Mouse (Mus musculus) Patski (cell line): ENCODE data around the gene Slc27a1. TPM values are rescaled to one million over a fixed set of nuclear protein-coding genes. Genes with fewer than 3 reads are reported as not detected.
A peak's percentile ranks its signal among the peaks of the same experiment; 100 is the strongest.
"Not testable (repeated sequence)": the region's sequence is repeated elsewhere in the genome, so short reads cannot be mapped to it uniquely, and the experiment has no call there.

ENCODE experiments used
- ATAC-seq: fragments of 100-300 bp; one replicate; pipeline ENCODE4 v1.8.0; 2021
- CTCF ChIA-PET: fragments of 350-600 bp; sonication (Branson Sonifier 250); formaldehyde crosslinking; loops from one replicate; lab custom pipeline; 2022; ENCODE audit warnings: inconsistent platforms; lab: Charles Lee
- POLR2A ChIA-PET: fragments of 350-600 bp; sonication (Branson Sonifier 250); formaldehyde crosslinking; loops from one replicate; lab custom pipeline; 2022; ENCODE audit warnings: antibody characterized with exemption, inconsistent platforms; lab: Charles Lee
- DNase-seq: peaks from one replicate; pipeline ENCODE4 v3.0.0-alpha.2; 2011; ENCODE audit warnings: low read depth, low spot score
- H3K27me3 ChIP-seq: fragments of 371-371 bp; one replicate; pipeline ENCODE4 v1.5.1; 2021
- CTCF ChIP-seq: fragments of 100-300 bp; IDR thresholded peaks from one replicate; pipeline ENCODE4 v1.5.1; 2021
- in situ Hi-C: fragments of 300-500 bp; cut with MboI; formaldehyde crosslinking; loops from 3 replicates; pipeline ENCODE4 v1.11.1; 2018; ENCODE audit warnings: low pct_unique_long_range_greater_than_20kb, mixed read lengths
- polyA plus RNA-seq: library from polyadenylated mRNA; unstranded; gene quantifications from one replicate; pipeline ENCODE4 v1.2.3, GENCODE M21; 2021

The Slc27a1 gene
- 40.9 TPM for polyA plus RNA-seq

DNA sequence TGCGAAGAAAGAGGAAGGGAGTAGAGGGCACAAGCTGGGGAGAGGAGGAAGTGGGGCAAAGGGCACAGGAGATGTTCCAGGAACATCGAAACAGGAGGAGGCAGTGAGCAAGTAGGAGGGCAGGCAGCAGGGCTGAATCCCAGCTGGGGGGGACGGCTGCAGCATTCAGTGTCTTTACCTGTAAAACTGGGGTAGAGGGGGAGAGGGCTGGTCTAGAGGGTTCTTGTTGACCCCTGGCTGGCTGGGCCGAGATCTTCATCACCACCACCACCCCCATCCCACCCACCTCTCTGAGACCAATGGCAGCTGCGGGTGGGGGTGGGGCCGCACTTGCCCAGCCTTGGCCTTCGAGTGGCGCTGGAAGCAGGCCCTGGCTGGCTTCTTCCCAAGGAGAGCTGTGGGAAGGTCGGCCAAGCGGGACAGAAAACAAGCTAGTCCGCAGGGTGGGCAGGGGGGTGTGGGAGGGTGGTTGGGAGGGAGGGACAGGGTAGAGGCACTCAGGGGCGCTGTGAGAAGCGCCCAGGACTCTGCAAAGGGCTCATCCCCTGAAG is at the start of gene Slc27a1:
Gene Slc27a1, plus strand, starts transcription at position 496 of the 551 bp plus-strand sequence.
- CTCF ChIA-PET = interaction anchor here (0.9 to 2.4 kb wide), 6 partner anchors 13 to 92 kb away, joined by 3 to 9 read pairs (median 4); no protein-coding TSS in a partner anchor
- ATAC-seq (no peak), DNase-seq (no peak)
- no peak for TF ChIP-seq CTCF
- H3K27me3 ChIP-seq = no peaks in the 10 kb centered on the region
- POLR2A ChIA-PET = interaction anchor here (0.7 to 4.0 kb wide), 4 partner anchors 10 to 78 kb away, joined by 3 to 12 read pairs (median 10); partner anchors contain the start of gene Pgls
- in situ Hi-C loops = no loop called here

DNA sequence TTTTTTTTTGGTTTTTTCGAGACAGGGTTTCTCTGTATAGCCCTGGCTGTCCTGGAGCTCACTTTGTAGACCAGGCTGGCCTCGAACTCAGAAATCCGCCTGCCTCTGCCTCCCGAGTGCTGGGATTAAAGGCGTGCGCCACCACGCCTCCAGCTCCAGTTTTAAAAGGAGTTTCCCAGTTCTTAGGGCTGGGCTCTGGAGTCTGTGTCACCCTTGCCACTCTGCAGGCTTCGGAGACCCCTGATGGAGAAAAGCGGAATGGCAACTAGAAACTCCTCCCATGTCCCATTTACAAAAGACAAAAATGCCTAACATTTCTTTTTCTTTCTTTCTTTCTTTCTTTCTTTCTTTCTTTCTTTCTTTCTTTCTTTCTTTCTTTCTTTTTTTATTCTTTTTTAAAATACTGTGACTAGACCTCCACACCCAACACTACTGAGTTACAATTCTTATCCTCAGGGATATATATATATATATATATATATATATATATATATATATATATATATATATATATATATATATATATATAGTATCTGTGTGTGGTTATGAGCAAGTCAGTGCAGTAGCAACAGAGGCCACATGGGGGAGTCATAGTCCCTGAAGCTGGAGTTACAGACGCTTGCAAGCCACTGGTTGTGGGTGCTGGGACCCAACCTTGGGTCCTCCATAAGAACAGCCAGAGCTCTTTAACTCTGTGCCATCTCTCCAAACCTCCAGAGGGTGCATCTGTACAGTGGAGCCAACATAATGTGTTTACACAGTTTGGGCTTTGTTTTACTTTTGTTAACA is 49.5 kb upstream of the Slc27a1 start:
- CTCF ChIA-PET = interaction anchor here (0.6 to 3.8 kb wide), 17 partner anchors 11 to 76 kb away, joined by 3 to 29 read pairs (median 5); partner anchors contain the start of genes Ano8, Dda1, Mrpl34 and Slc27a1
- DNase-seq, in situ Hi-C loops, H3K27me3 ChIP-seq, ATAC-seq: not testable (repeated sequence)
- POLR2A ChIA-PET = interaction anchor here (0.7 to 0.8 kb wide), 2 partner anchors 23 to 30 kb away, joined by 4 read pairs; no protein-coding TSS in a partner anchor
- TF ChIP-seq CTCF = peak; percentile 44

DNA sequence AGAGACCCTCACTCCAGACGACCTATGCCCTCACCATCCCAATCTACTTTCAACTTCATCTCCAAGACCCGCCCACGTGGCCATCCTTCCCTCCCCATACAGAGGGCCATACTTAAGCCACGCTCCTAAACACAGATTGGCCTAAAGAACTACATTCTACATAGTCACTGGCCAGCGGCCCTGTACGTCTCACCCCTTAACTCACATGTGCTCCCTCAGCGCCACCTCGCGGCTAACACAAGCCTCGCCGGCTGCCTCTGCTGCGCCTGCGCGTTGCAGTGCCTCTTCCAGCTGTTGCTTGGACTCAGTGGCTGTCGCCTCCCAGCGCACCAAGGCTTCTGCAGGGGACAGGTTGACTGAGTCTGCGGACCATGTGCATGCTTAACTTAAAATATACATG is 47.0 kb upstream of the Slc27a1 start:
- TF ChIP-seq CTCF = peak; percentile 99
- DNase-seq (peak; percentile 66), ATAC-seq (peak; percentile 96)
- H3K27me3 ChIP-seq = no peaks in the 10 kb centered on the region
- POLR2A ChIA-PET = no interaction called here
- in situ Hi-C loops = loop anchor here (5.0 kb wide), 2 partner anchors 34 to 79 kb away; partner anchors contain the start of genes Ano8 and Gtpbp3
- CTCF ChIA-PET = interaction anchor here (1.1 to 3.8 kb wide), 7 partner anchors 9 to 130 kb away, joined by 3 to 29 read pairs (median 11); partner anchors contain the start of gene Mrpl34

DNA sequence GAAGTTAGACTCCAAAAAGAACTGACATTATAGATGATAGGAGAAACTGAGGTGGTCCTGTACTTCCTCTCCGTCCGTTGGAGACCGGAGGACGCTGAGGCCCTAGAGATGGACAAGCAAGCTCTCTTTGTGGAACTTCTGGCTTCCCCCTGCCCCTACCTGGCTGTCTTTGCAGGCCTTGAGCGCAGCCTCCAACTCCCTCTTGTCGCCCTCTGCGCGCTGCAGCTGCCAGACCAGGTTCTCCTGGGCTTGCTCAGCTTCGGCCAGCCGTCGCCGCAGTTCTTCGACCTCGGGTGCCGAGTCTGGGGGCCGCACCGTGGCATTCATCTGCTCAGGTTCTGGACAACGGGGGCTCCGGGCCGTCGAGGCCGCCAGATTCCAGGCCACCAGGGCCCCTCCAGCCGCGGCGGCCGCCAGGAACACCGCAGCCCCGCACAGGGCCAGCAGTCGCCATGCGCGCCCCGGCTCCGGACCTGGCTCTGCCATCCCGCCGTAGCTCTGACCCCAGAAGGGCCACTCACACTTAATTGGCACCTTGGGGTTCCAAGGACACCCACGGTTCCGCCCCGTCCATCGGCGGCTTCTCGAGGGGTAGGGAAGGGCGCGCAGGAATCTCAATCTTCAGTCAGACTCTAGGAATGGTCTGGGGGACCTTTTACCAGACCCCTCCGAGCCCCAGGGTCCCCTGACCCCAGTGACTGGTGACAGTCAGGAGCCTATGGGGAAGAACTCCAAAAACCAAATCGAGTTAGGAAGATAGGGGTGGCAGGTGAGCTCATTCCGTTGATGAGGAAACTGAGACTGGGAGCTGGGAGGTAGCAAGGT is 43.2 kb upstream of the Slc27a1 start, which contains the start of gene Ccdc194:
Gene Ccdc194, minus strand, starts transcription at position 486 of the 825 bp plus-strand sequence.
- no peak for TF ChIP-seq CTCF
- in situ Hi-C loops = no loop called here
- ChIA-PET CTCF (interaction anchor here (1.1 kb wide), 1 partner anchor 30 kb away, joined by 3 read pairs; no protein-coding TSS in a partner anchor), POLR2A (interaction anchor here (0.7 kb wide), 2 partner anchors 37 to 63 kb away, joined by 3 read pairs; partner anchors contain the start of gene Gtpbp3)
- no peaks in the 10 kb centered on the region for H3K27me3 ChIP-seq
- DNase-seq (no peak), ATAC-seq (no peak)

DNA sequence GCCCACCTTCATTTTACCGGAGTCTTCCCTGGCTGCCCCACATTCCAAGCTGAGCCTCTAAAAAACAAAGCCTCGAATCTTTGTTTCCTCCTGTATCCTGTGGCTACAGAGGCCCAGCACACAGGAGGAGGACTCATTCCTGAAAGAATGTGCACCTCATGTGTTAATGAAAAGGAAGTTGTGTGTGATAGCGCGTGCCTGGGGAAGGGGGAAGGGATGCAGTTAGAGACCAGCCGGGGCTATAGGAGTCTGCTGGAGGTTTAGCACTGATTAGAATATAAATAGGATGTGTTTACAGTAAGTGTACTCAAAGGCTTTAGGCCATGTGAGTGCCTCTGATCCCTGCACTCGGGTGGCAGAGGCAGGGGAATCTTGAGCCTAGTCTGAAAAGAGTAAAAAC is 42.4 kb upstream of the Slc27a1 start:
- ATAC-seq (no peak), DNase-seq (no peak)
- in situ Hi-C loops = no loop called here
- H3K27me3 ChIP-seq = no peaks in the 10 kb centered on the region
- ChIA-PET POLR2A (interaction anchor here (0.6 to 0.7 kb wide), 2 partner anchors 62 to 180 kb away, joined by 3 read pairs; no protein-coding TSS in a partner anchor), CTCF (no interaction called here)
- TF ChIP-seq CTCF = no peak

DNA sequence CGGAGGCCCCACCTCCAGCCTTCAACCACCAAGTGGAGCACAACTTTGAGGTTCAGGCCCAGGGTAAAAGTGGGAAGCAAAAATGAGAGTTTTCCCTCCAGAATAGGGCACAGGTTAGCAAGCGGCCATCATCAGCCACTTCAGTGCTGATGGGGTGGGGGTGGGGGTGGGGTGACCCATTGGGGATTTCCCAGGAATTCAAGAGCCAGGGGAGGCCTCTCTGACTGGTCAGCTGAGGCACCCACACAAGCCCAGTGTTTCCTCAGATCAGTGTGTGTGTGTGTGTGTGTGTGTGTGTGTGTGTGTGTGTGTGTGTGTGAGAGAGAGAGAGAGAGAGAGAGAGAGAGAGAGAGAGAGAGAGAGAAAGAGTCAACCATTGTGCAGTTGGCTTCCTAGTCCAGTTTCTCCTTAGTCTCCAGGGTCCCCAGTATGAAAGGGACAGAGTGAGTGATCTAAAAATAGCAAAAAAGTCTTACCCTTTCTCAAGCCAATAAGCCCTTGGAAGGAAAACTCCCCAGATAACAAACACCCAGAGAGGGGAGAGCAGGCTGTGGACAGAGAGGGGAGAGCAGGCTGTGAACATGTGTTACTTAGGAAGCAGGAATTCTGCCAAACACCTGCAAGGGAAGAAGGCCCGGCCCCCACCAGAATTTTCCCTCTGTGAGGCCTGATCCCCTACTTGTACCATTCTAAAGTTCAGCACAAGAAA is 41.4 kb upstream of the Slc27a1 start:
- CTCF ChIA-PET = interaction anchor here (0.7 to 1.3 kb wide), 2 partner anchors 50 to 133 kb away, joined by 3 read pairs; no protein-coding TSS in a partner anchor
- ATAC-seq (no peak), DNase-seq (no peak)
- POLR2A ChIA-PET = no interaction called here
- in situ Hi-C loops = no loop called here
- no peaks in the 10 kb centered on the region for H3K27me3 ChIP-seq
- TF ChIP-seq CTCF = no peak

DNA sequence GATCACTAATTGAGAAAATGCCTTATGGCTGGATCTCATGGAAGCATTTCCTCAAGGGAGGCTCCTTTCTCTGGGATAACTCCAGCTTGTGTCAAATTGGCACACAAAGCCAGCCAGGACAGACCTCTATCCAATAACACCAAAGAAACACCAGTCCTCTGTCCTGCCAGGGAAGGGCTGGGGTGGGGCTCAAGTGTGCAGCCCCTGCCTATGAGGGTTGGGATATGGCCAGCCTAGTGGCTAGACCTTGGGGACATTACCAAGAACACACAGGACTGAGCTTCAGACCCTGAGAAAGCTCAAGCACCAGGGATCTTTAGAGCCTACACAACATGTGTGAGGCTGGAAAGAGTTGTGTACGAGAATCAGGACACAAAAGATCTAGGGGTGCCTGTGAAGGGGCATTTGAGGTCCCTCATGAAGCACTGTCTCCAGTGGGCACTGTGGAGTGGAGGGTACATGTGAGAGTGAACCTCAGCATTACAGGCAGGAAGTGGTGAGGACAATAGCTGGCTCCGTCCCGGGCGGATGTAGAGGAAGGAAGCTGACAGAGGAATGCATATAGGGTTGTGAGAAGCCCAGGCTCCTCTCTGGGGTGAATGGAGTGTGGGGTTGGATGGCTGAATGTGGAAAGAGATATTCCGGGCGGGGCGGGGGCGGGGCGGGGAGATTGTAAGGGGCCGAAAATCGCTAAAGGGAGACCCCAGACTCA is 40.2 kb upstream of the Slc27a1 start:
- ChIA-PET POLR2A (no interaction called here), CTCF (interaction anchor here (1.3 kb wide), 1 partner anchor 132 kb away, joined by 3 read pairs; no protein-coding TSS in a partner anchor)
- TF ChIP-seq CTCF = no peak
- no peaks in the 10 kb centered on the region for H3K27me3 ChIP-seq
- in situ Hi-C loops = no loop called here
- ATAC-seq (no peak), DNase-seq (no peak)

DNA sequence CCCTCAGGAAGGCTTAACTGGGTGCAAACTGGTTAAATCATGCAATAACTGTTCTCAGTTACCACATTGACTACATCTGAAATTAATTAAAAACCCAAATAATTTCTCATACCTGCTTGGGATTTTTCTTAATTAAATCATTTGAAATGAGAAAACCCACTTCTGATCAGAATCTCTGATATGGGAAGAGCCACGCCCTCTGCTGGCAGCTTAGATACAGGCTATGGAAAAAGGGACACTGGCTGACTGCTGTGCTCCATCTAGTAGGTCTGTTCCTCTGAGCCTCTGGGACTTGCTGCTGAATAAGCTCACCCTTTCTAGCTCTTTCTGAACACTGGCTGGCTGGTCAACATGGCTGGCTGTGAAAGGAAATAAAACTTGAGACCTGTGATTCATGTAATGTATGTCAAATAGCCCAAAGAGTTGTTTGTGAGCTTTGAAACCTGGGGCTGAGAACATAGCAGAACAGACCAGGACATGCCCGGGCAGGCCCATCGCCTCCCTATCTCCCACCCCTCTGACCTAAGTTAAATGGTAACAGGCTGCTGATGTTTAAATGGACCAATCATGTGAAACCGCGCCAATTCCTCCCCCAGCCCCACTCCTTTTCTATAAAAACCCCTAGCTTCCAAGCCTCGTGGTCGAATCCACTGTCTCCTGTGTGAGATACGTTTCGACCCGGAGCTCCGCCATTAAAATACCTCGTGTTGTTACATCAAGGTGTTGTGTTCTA is 37.8 kb upstream of the Slc27a1 start:
- in situ Hi-C loops, DNase-seq, ATAC-seq, POLR2A ChIA-PET, H3K27me3 ChIP-seq: not testable (repeated sequence)
- TF ChIP-seq CTCF = peak; percentile 85
- CTCF ChIA-PET = interaction anchor here (1.0 to 2.4 kb wide), 12 partner anchors 8 to 144 kb away, joined by 3 to 13 read pairs (median 4); partner anchors contain the start of genes Mrpl34 and Mvb12a
